In the genomic region with DNA sequence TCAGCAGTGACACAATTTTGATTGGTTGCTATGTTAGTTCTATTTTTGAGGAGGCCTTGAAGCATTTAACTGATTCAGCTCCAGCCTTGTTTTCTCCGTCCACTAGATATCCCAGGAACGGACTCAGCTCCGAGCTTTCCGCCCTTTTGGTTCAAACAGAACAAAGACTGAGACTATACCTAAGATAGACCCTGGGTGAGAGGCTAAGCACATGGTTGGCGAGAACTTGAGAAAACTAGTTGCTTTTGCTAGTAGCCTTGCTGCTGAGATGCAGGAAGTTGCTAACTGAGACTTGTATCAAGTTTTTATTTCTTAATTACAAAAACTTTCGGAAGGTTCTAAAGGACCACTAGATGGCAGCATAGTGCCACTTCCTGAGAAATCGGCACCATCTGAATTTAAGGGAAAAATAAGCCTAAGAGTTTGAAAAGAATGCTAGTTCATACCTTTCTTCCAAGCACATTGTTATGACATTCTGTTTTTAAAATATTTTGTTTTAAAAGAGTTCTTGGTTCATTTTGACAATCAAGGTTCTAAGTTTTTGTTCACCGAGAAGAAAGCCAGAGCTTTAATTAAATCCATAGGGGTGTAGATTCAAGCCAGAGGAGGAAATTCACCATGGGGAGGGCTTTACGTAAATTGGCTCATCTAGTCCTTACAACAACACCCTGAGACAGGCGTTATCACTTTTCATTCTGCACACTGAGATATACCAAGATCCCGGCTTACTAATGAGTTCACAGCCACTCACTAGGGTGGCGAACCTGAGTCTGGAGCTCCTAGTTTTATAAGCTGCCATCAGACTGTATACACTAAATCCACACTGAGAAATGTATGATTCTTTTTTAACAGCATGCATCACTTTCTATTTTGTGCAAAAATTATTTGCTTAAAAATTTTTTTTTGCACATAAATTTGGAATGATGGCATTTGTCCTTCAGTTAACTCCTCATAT, we compare ENCODE assay signal across 8 mouse cellular contexts. TPM values are rescaled to one million over a fixed set of nuclear protein-coding genes. Genes with fewer than 3 reads are reported as not detected.
DNase-seq lines count a peak whose midpoint lies in the region; ATAC-seq lines count a peak whose summit lies in the region.

No protein-coding gene starts in this region.

- WGBS in midbrain, embryonic 11.5 days, result 58% methylated on average over 12 of the region's 12 CpGs
- 51% methylated on average over 12 of the region's 12 CpGs for WGBS in midbrain, embryonic 16.5 days

- ATAC-seq in midbrain, embryonic 11.5 days (ENCODE audit: low FRiP score), result 0 out of 2 replicates have a peak, but pooled peaks have one; percentile 24
- no peak for ATAC-seq in midbrain, embryonic 16.5 days
- ATAC-seq in megakaryocyte, adult 5-6 weeks (ENCODE audit: poor library complexity, severe bottlenecking), result peak; percentile 57; the same call in 1 of the 2 replicates
- no peak for ATAC-seq in erythroblast, adult 5-6 weeks (replicated peaks; ENCODE audit: low FRiP score, poor library complexity, severe bottlenecking)

- H3K27me3 ChIP-seq in midbrain, embryonic 11.5 days (ENCODE audit: control insufficient read depth, insufficient read depth, low read length), result no peaks in the 10 kb centered on the region
- H3K27me3 ChIP-seq in midbrain, embryonic 16.5 days (ENCODE audit: control insufficient read depth, insufficient read depth, low read depth, low read length), result no peaks in the 10 kb centered on the region

- no peaks in the 10 kb centered on the region for H3K9me3 ChIP-seq in midbrain, embryonic 11.5 days (ENCODE audit: control insufficient read depth, low read length)
- no peaks in the 10 kb centered on the region for H3K9me3 ChIP-seq in midbrain, embryonic 16.5 days (replicated peaks; ENCODE audit: control insufficient read depth, low read length, poor library complexity, severe bottlenecking)

- H3K27ac ChIP-seq in midbrain, embryonic 11.5 days (ENCODE audit: low read depth, low read length), result no peak overlapping the region
- no peak overlapping the region for H3K27ac ChIP-seq in midbrain, embryonic 16.5 days (ENCODE audit: low read length)

- H3K36me3 ChIP-seq in midbrain, embryonic 11.5 days (ENCODE audit: control insufficient read depth, insufficient read depth, low read length), result no peaks in the 10 kb centered on the region
- no peaks in the 10 kb centered on the region for H3K36me3 ChIP-seq in midbrain, embryonic 16.5 days (ENCODE audit: control insufficient read depth, insufficient read depth, low read length)

- no peaks in the 10 kb centered on the region for H3K4me1 ChIP-seq in midbrain, embryonic 11.5 days (ENCODE audit: control insufficient read depth, insufficient read depth, low read length)
- H3K4me1 ChIP-seq in midbrain, embryonic 16.5 days (ENCODE audit: control insufficient read depth, insufficient read depth, low read length), result peaks cover 3% of the 10 kb centered on the region

- DNase-seq in cerebellum, postnatal 14 days, result peak; percentile 33 to 46
- no peak for DNase-seq in cerebellum, adult 9-11 months
- DNase-seq in midbrain, embryonic 11.5 days (ENCODE audit: low spot score, missing footprints), result peak; percentile 89
- peak; percentile 62 for DNase-seq in forelimb bud, embryonic 11.5 days (ENCODE audit: low read depth, low spot score)
- no peak for DNase-seq in testis, postnatal 10 days (ENCODE audit: low spot score)

- no peak overlapping the region for H3K9ac ChIP-seq in midbrain, embryonic 11.5 days (ENCODE audit: low read length)
- no peak overlapping the region for H3K9ac ChIP-seq in midbrain, embryonic 16.5 days (ENCODE audit: low read depth, low read length)

- no peak overlapping the region for H3K4me2 ChIP-seq in midbrain, embryonic 11.5 days
- H3K4me2 ChIP-seq in midbrain, embryonic 16.5 days (ENCODE audit: low read length), result no peak overlapping the region

- no peak overlapping the region for H3K4me3 ChIP-seq in midbrain, embryonic 11.5 days (ENCODE audit: low read depth, low read length)
- H3K4me3 ChIP-seq in midbrain, embryonic 16.5 days (ENCODE audit: low read depth, low read length), result no peak overlapping the region

RNA-seq across cellular contexts. Expression of a gene that starts 20.5 kb away (rescaled TPM):
- 47.9 and 61.1 TPM in 2 replicates for polyA plus RNA-seq in midbrain, embryonic 11.5 days (2014; fragmentation: Nextera tagmentation; extraction: Ambion mirVana)
- 39.2 and 39.8 TPM in 2 replicates for polyA plus RNA-seq in midbrain, embryonic 16.5 days (2015; fragmentation: Nextera tagmentation; extraction: Ambion mirVana)
- 86.5 and 89.1 TPM in 2 replicates for total RNA-seq in megakaryocyte, adult 5-6 weeks (2015)
- 72.5 and 74.6 TPM in 2 replicates for total RNA-seq in megakaryocyte, adult 5-6 weeks (2017)
- 34.3 and 51.7 TPM in 2 replicates for total RNA-seq in erythroblast, adult 5-6 weeks (2015; ENCODE audit: low replicate concordance)
- 12.0 and 16.1 TPM in 2 replicates for total RNA-seq in erythroblast, adult 5-6 weeks (2017; ENCODE audit: low replicate concordance)

RNA-seq across cellular contexts. Expression of a gene that starts 42.1 kb away (rescaled TPM):
- 196 and 215 TPM in 2 replicates for polyA plus RNA-seq in midbrain, embryonic 11.5 days (2014; fragmentation: Nextera tagmentation; extraction: Ambion mirVana)
- polyA plus RNA-seq in midbrain, embryonic 16.5 days (2015; fragmentation: Nextera tagmentation; extraction: Ambion mirVana), result 49.3 and 55.0 TPM in 2 replicates
- 31.9 and 44.9 TPM in 2 replicates for total RNA-seq in megakaryocyte, adult 5-6 weeks (2015)
- total RNA-seq in megakaryocyte, adult 5-6 weeks (2017), result 62.8 and 63.0 TPM in 2 replicates
- total RNA-seq in erythroblast, adult 5-6 weeks (2015; ENCODE audit: low replicate concordance), result 25.3 and 43.4 TPM in 2 replicates
- total RNA-seq in erythroblast, adult 5-6 weeks (2017; ENCODE audit: low replicate concordance), result 31.8 and 46.9 TPM in 2 replicates

RNA-seq across cellular contexts. Expression of a gene that starts 42.4 kb away (rescaled TPM):
- polyA plus RNA-seq in midbrain, embryonic 11.5 days (2014; fragmentation: Nextera tagmentation; extraction: Ambion mirVana), result 66.1 and 67.2 TPM in 2 replicates
- 3.6 and 4.8 TPM in 2 replicates for polyA plus RNA-seq in midbrain, embryonic 16.5 days (2015; fragmentation: Nextera tagmentation; extraction: Ambion mirVana)
- total RNA-seq in megakaryocyte, adult 5-6 weeks (2015), result 69.9 and 71.2 TPM in 2 replicates
- 78.5 and 84.0 TPM in 2 replicates for total RNA-seq in megakaryocyte, adult 5-6 weeks (2017)
- total RNA-seq in erythroblast, adult 5-6 weeks (2015; ENCODE audit: low replicate concordance), result 29.6 and 45.6 TPM in 2 replicates
- total RNA-seq in erythroblast, adult 5-6 weeks (2017; ENCODE audit: low replicate concordance), result 53.4 and 59.9 TPM in 2 replicates

Comparison
In these comparisons a context has a peak if more than half of its experiments do, and no peak if none do; other contexts are left out.
1. DNase-seq: peak in cerebellum, postnatal 14 days (2 of 2), midbrain, embryonic 11.5 days (single experiment) and forelimb bud, embryonic 11.5 days (single experiment); none in cerebellum, adult 9-11 months (single experiment) and testis, postnatal 10 days (single experiment).
2. ATAC-seq: peak in midbrain, embryonic 11.5 days (single experiment) and megakaryocyte, adult 5-6 weeks (single experiment); none in midbrain, embryonic 16.5 days (single experiment) and erythroblast, adult 5-6 weeks (single experiment).